Mouse (Mus musculus) midbrain, embryonic 15.5 days (tissue): Measurements from ENCODE around the gene Neu1. TPM values are rescaled to one million over a fixed set of nuclear protein-coding genes. Genes with fewer than 3 reads are reported as not detected.
"Not testable (repeated sequence)": the region's sequence is repeated elsewhere in the genome, so short reads cannot be mapped to it uniquely, and the experiment has no call there.

Source experiments
- ATAC-seq: fragments of 200-750 bp; cut with Nextera tagmentation; replicated peaks from 2 replicates; pipeline ENCODE4 v1.8.0; 2017; ENCODE audit warnings: moderate TSS enrichment
- H3K27ac ChIP-seq: fragments of 300-500 bp; sonication (generic); 2 replicates; pipeline ENCODE4 v1.5.1; 2015; ENCODE audit warnings: mild to moderate bottlenecking, inconsistent platforms
- H3K27me3 ChIP-seq: fragments of 300-500 bp; sonication (generic); replicated peaks from 2 replicates; pipeline ENCODE4 v1.6.1; 2015; ENCODE audit warnings: inconsistent platforms
- H3K36me3 ChIP-seq: fragments of 300-500 bp; sonication (generic); replicated peaks from 2 replicates; pipeline ENCODE4 v1.6.1; 2015; ENCODE audit warnings: inconsistent platforms
- H3K4me1 ChIP-seq: fragments of 300-500 bp; sonication (generic); 2 replicates; pipeline ENCODE4 v1.6.1; 2015; ENCODE audit warnings: inconsistent platforms
- H3K4me2 ChIP-seq: fragments of 300-500 bp; sonication (generic); 2 replicates; pipeline ENCODE4 v1.6.1; 2015; ENCODE audit warnings: inconsistent platforms, mild to moderate bottlenecking, moderate library complexity
- H3K4me3 ChIP-seq: fragments of 300-500 bp; sonication (generic); 2 replicates; pipeline ENCODE4 v1.5.1; 2015; ENCODE audit warnings: mild to moderate bottlenecking, inconsistent platforms
- H3K9ac ChIP-seq: fragments of 300-500 bp; sonication (generic); 2 replicates; pipeline ENCODE4 v1.6.1; 2015; ENCODE audit warnings: mild to moderate bottlenecking, inconsistent platforms
- H3K9me3 ChIP-seq: fragments of 300-500 bp; sonication (generic); 2 replicates; pipeline ENCODE4 v1.6.1; 2016; ENCODE audit warnings: inconsistent platforms
- WGBS: fragments of 180-500 bp; shearing (Covaris S2); methylation state at CpG from one replicate; pipeline ENCODE4 v1.1.7; 2015; ENCODE audit warnings: mixed read lengths; 5-methylcytosine and 5-hydroxymethylcytosine counted together
- polyA plus RNA-seq: library from polyadenylated mRNA; unstranded; fragments of >200 nt; fragmentation: Nextera tagmentation; extraction: Ambion mirVana; gene quantifications from 2 replicates; pipeline ENCODE4 v1.2.1, GENCODE M21; 2015

Neu1 gene
- polyA plus RNA-seq, 1 experiment from 2014 or later = 36.1 TPM

GRCm38 (mm10) chr17:34952378-34953040, 21.5 kb downstream of the Neu1 start:
- peak overlapping the region; percentile 100 for H3K9ac ChIP-seq
- no peaks in the 10 kb centered on the region for H3K9me3 ChIP-seq
- ATAC-seq = peak; percentile 89
- H3K4me2 ChIP-seq = peak overlapping the region; percentile 72
- H3K27ac ChIP-seq = peak overlapping the region; percentile 89
- H3K4me3 ChIP-seq = peak overlapping the region; percentile 94
- peaks cover 16% of the 10 kb centered on the region for H3K4me1 ChIP-seq
- H3K36me3 ChIP-seq = peaks cover 4% of the 10 kb centered on the region; the same call in 1 of the 2 replicates
- WGBS = under 1% methylated on average over 23 of the region's 23 CpGs
- H3K27me3 ChIP-seq = peaks cover 14% of the 10 kb centered on the region

- no peak overlapping the region for H3K27ac ChIP-seq
Observed at GRCm38 (mm10) chr17:34953258-34953657, 22.2 kb downstream of the Neu1 start.

GRCm38 (mm10) chr17:34953904-34954303, 22.9 kb downstream of the Neu1 start:
- no peak overlapping the region for H3K9ac ChIP-seq
- no peak overlapping the region for H3K4me3 ChIP-seq
- no peaks in the 10 kb centered on the region for H3K9me3 ChIP-seq
- 96% methylated on average over 4 of the region's 4 CpGs for WGBS
- peaks cover 16% of the 10 kb centered on the region for H3K4me1 ChIP-seq
- no peak overlapping the region for H3K27ac ChIP-seq
- H3K4me2 ChIP-seq = no peak overlapping the region
- no peak for ATAC-seq
- H3K27me3 ChIP-seq = peaks cover 14% of the 10 kb centered on the region
- H3K36me3 ChIP-seq = peaks cover 4% of the 10 kb centered on the region; the same call in 1 of the 2 replicates

More at GRCm38 (mm10) chr17:34953258-34953657, 22.2 kb downstream of the Neu1 start:
- H3K4me2 ChIP-seq = 0 out of 2 replicates have a peak overlapping the region, but pooled peaks have one; percentile 72
- H3K9me3 ChIP-seq = no peaks in the 10 kb centered on the region
- H3K27me3 ChIP-seq = peaks cover 14% of the 10 kb centered on the region
- ATAC-seq = no peak
- peaks cover 16% of the 10 kb centered on the region for H3K4me1 ChIP-seq
- peaks cover 4% of the 10 kb centered on the region; the same call in 1 of the 2 replicates for H3K36me3 ChIP-seq
- peak overlapping the region; percentile 94 for H3K4me3 ChIP-seq
- 93% methylated on average over 3 of the region's 3 CpGs for WGBS
- no peak overlapping the region for H3K9ac ChIP-seq

GRCm38 (mm10) chr17:34954831-34955230, 23.8 kb downstream of the Neu1 start:
- no peaks in the 10 kb centered on the region for H3K9me3 ChIP-seq
- H3K27ac ChIP-seq = no peak overlapping the region
- H3K9ac ChIP-seq = no peak overlapping the region
- H3K4me2 ChIP-seq = no peak overlapping the region
- no peak overlapping the region for H3K4me3 ChIP-seq
- no peaks in the 10 kb centered on the region for H3K36me3 ChIP-seq
- WGBS = 81% methylated on average over 4 of the region's 4 CpGs
- H3K27me3 ChIP-seq = peaks cover 20% of the 10 kb centered on the region
- peaks cover 21% of the 10 kb centered on the region for H3K4me1 ChIP-seq
- ATAC-seq = no peak

- Histone ChIP-seq H3K9ac (no peak overlapping the region), H3K4me3 (no peak overlapping the region), H3K27ac (no peak overlapping the region), H3K27me3 (peaks cover 24% of the 10 kb centered on the region), H3K36me3 (no peaks in the 10 kb centered on the region), H3K9me3 (no peaks in the 10 kb centered on the region), H3K4me2 (no peak overlapping the region), H3K4me1 (peaks cover 13% of the 10 kb centered on the region)
- WGBS = 89% methylated on average over 3 of the region's 3 CpGs
- ATAC-seq = no peak
Observed at GRCm38 (mm10) chr17:34955884-34956283, 24.8 kb downstream of the Neu1 start.

- no peak for ATAC-seq
- 51% methylated on average over 1 of the region's 1 CpGs for WGBS
- Histone ChIP-seq H3K27me3 (peaks cover 27% of the 10 kb centered on the region), H3K9me3 (no peaks in the 10 kb centered on the region), H3K36me3 (no peaks in the 10 kb centered on the region), H3K27ac (no peak overlapping the region), H3K4me3 (no peak overlapping the region), H3K4me1 (peaks cover 9% of the 10 kb centered on the region), H3K4me2 (no peak overlapping the region), H3K9ac (no peak overlapping the region)
Observed at GRCm38 (mm10) chr17:34956340-34956739, 25.3 kb downstream of the Neu1 start.

GRCm38 (mm10) chr17:34957291-34957690, 26.2 kb downstream of the Neu1 start:
- H3K9ac ChIP-seq, H3K36me3 ChIP-seq, H3K9me3 ChIP-seq, H3K27ac ChIP-seq, H3K4me3 ChIP-seq, H3K4me1 ChIP-seq, H3K4me2 ChIP-seq, ATAC-seq: not testable (repeated sequence)
- 11% methylated on average over 39 of the region's 40 CpGs for WGBS
- H3K27me3 ChIP-seq = peaks cover 28% of the 10 kb centered on the region

GRCm38 (mm10) chr17:34957966-34958365, 26.9 kb downstream of the Neu1 start:
- ATAC-seq, H3K27ac ChIP-seq, H3K4me2 ChIP-seq, H3K36me3 ChIP-seq, H3K9ac ChIP-seq, H3K9me3 ChIP-seq, H3K4me3 ChIP-seq, H3K4me1 ChIP-seq: not testable (repeated sequence)
- peaks cover 28% of the 10 kb centered on the region for H3K27me3 ChIP-seq
- WGBS = 31% methylated on average over 28 of the region's 40 CpGs

- peaks cover 28% of the 10 kb centered on the region for H3K27me3 ChIP-seq
- ATAC-seq = peak; percentile 57
- H3K4me1 ChIP-seq, H3K9me3 ChIP-seq, H3K27ac ChIP-seq, H3K36me3 ChIP-seq: not testable (repeated sequence)
- WGBS = under 1% methylated on average over 23 of the region's 47 CpGs
- peak overlapping the region; percentile 41 for H3K4me3 ChIP-seq
- peak overlapping the region; percentile 81 for H3K4me2 ChIP-seq
- H3K9ac ChIP-seq = peak overlapping the region; percentile 34; the same call in 1 of the 2 replicates
Observed at GRCm38 (mm10) chr17:34958734-34959129, 27.7 kb downstream of the Neu1 start.

GRCm38 (mm10) chr17:34959130-34959778, 28.2 kb downstream of the Neu1 start, which contains the start of gene Hspa1b:
Gene Hspa1b, minus strand, starts transcription at chr17:34959238.
- not testable (repeated sequence) for H3K36me3 ChIP-seq, H3K4me1 ChIP-seq, H3K9me3 ChIP-seq
- under 1% methylated on average over 31 of the region's 32 CpGs for WGBS
- ATAC-seq = peak; percentile 94
- peak within 1 kb of the TSS; percentile 34; the same call in 1 of the 2 replicates for H3K9ac ChIP-seq
- peak within 1 kb of the TSS; percentile 81 for H3K4me2 ChIP-seq
- peaks cover 28% of the 10 kb centered on the region for H3K27me3 ChIP-seq
- H3K27ac ChIP-seq = peak within 1 kb of the TSS; percentile 66; the same call in 1 of the 2 replicates
- peak within 1 kb of the TSS; percentile 41 for H3K4me3 ChIP-seq

GRCm38 (mm10) chr17:34959881-34960515, 28.9 kb downstream of the Neu1 start:
- Histone ChIP-seq H3K9me3 (no peaks in the 10 kb centered on the region), H3K27ac (0 out of 2 replicates have a peak overlapping the region, but pooled peaks have one; percentile 66), H3K4me2 (peak overlapping the region; percentile 81), H3K27me3 (peaks cover 28% of the 10 kb centered on the region), H3K36me3 (no peaks in the 10 kb centered on the region), H3K9ac (no peak overlapping the region), H3K4me1 (peaks cover 8% of the 10 kb centered on the region), H3K4me3 (peak overlapping the region; percentile 41)
- 15% methylated on average over 12 of the region's 12 CpGs for WGBS
- no peak for ATAC-seq

GRCm38 (mm10) chr17:34960702-34961493, 29.8 kb downstream of the Neu1 start:
- no peak overlapping the region for H3K4me3 ChIP-seq
- no peak overlapping the region for H3K9ac ChIP-seq
- no peak for ATAC-seq
- H3K4me2 ChIP-seq = no peak overlapping the region
- no peak overlapping the region for H3K27ac ChIP-seq
- H3K27me3 ChIP-seq = peaks cover 19% of the 10 kb centered on the region
- H3K36me3 ChIP-seq = no peaks in the 10 kb centered on the region
- H3K9me3 ChIP-seq = no peaks in the 10 kb centered on the region
- peaks cover 8% of the 10 kb centered on the region for H3K4me1 ChIP-seq
